Mouse (Mus musculus) heart, embryonic 12.5 days (tissue): ENCODE data around the gene Zc3h6. TPM values are rescaled to one million over a fixed set of nuclear protein-coding genes. Genes with fewer than 3 reads are reported as not detected.
A peak's percentile ranks its signal among the peaks of the same experiment; 100 is the strongest.

Source experiments
- ATAC-seq: fragments of 200-750 bp; cut with Nextera tagmentation; 2 replicates; pipeline ENCODE4 v1.8.0; 2017; ENCODE audit warnings: moderate TSS enrichment, moderate library complexity; ENCODE audit not compliant: insufficient number of reproducible peaks, low FRiP score
- H3K27ac ChIP-seq: fragments of 300-500 bp; sonication (generic); 2 replicates; pipeline ENCODE4 v1.5.1; 2016; ENCODE audit warnings: mild to moderate bottlenecking, moderate library complexity; ENCODE audit not compliant: poor library complexity, severe bottlenecking
- H3K27me3 ChIP-seq: fragments of 300-500 bp; sonication (generic); replicated peaks from 2 replicates; pipeline ENCODE4 v1.6.1; 2016; ENCODE audit warnings: mild to moderate bottlenecking, moderate library complexity
- H3K36me3 ChIP-seq: fragments of 300-500 bp; sonication (generic); 2 replicates; pipeline ENCODE4 v1.6.1; 2016; ENCODE audit warnings: mild to moderate bottlenecking, moderate library complexity
- H3K4me1 ChIP-seq: fragments of 300-500 bp; sonication (generic); replicated peaks from 2 replicates; pipeline ENCODE4 v1.6.1; 2016; ENCODE audit warnings: mild to moderate bottlenecking
- H3K4me2 ChIP-seq: fragments of 300-500 bp; sonication (generic); 2 replicates; pipeline ENCODE4 v1.6.1; 2016; ENCODE audit warnings: mild to moderate bottlenecking, moderate library complexity
- H3K4me3 ChIP-seq: fragments of 300-500 bp; sonication (generic); 2 replicates; pipeline ENCODE4 v1.5.1; 2016; ENCODE audit warnings: mild to moderate bottlenecking
- H3K9ac ChIP-seq: fragments of 300-500 bp; sonication (generic); 2 replicates; pipeline ENCODE4 v1.6.1; 2016; ENCODE audit warnings: mild to moderate bottlenecking, moderate library complexity
- H3K9me3 ChIP-seq: fragments of 300-500 bp; sonication (generic); replicated peaks from 2 replicates; pipeline ENCODE4 v1.6.1; 2016; ENCODE audit warnings: mild to moderate bottlenecking, moderate library complexity
- WGBS: fragments of 180-500 bp; shearing (Covaris S2); methylation state at CpG from one replicate; pipeline ENCODE4 v1.1.7; 2016; 5-methylcytosine and 5-hydroxymethylcytosine counted together
- microRNA-seq: library from miRNA; unstranded; fragments of <30 nt; microRNA quantifications from one replicate; pipeline ENCODE4, GENCODE M21; 2017
- polyA plus RNA-seq: library from polyadenylated mRNA; unstranded; fragments of >200 nt; fragmentation: Nextera tagmentation; extraction: Ambion mirVana; gene quantifications from 2 replicates; pipeline ENCODE4 v1.2.1, GENCODE M21; 2016

The Zc3h6 gene
- polyA plus RNA-seq, 1 experiment from 2014 or later: 1.5 TPM

DNA sequence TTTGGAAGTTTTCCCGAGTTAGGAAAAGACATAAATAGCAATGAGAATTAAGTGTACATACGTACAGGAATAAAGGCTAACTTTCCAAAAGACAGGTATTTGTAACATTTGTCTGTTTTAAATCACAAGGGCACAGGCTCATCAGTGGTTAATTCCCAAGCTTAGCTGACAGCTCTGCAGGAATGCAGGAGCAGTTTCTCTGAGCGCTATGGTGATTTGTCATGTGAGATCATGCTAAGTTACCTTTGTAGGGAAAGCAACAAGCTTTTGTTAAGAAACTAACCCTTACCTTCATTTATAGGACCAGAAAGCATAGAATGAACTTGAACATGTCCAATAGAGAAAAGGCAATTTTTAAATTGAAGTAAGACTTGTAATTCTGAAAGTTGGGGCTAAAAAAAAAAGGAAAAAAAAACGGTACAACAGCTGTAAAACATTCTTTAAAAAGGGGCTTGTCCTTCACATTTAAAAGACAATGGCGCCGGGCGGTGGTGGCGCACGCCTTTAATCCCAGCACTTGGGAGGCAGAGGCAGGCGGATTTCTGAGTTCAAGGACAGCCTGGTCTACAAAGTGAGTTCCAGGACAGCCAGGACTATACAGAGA is 94.4 kb downstream of the Zc3h6 start:
- H3K27ac ChIP-seq: no peak overlapping the region
- ATAC-seq: no peak

DNA sequence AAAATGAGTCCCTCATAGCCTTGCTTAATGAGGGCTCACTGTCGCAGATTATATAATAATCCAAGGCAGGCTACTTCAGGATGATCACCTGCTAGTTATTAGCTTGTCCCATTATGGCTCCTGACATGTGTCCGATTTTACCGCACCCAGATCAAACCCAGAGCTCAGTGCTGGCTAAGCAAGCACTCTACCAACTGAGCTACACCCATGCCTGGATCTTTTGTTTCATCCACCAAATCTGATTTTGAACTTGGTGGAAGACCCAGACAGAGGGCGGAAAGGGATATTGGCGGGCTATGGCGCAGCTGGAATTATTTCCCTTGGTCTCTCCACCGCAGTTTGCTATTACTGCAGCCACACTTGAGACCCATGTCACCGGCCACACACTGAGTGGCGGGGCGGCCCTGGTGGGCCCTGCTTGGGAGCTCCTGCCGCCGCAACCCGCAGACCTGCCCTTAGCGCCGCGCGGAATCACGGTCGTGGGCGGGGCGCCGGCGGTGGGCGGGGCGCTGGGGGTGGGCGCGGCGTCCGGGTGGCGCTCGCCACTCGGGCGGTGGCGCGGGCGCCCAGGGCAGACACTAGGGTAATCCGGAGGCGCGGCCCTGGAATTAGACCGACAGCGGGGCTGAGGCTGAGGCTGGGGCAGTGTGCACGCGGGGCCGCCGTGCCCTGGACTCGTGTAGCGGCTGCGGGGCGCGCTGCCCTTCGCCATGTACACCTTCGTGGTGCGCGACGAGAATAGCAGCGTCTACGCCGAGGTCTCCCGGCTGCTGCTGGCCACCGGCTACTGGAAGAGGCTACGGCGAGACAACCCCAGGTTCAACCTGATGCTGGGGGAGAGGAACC is 98.5 kb downstream of the Zc3h6 start, which contains the start of gene Ttl:
Gene Ttl (plus strand): TSS at position 506 of the 846 bp plus-strand sequence.
- Histone ChIP-seq H3K9ac (peak within 1 kb of the TSS; percentile 81), H3K27ac (peak within 1 kb of the TSS; percentile 29), H3K4me1 (peaks cover 11% of the 10 kb centered on the region; the same call in 1 of the 2 replicates), H3K4me2 (peak within 1 kb of the TSS; percentile 82), H3K9me3 (0 out of 2 replicates have a peak, but pooled peaks cover 3% of the 10 kb centered on the region), H3K4me3 (peak within 1 kb of the TSS; percentile 79), H3K36me3 (peaks cover 17% of the 10 kb centered on the region), H3K27me3 (no peaks in the 10 kb centered on the region)
- WGBS: 2% methylated on average over 61 of the region's 62 CpGs
- peak; percentile 94 for ATAC-seq

More for the DNA sequence above, 94.4 kb downstream of the Zc3h6 start:
- no peaks in the 10 kb centered on the region for H3K36me3 ChIP-seq
- no peak overlapping the region for H3K9ac ChIP-seq
- peaks cover 13% of the 10 kb centered on the region for H3K9me3 ChIP-seq
- WGBS: 71% methylated on average over 10 of the region's 10 CpGs
- peaks cover 4% of the 10 kb centered on the region; the same call in 1 of the 2 replicates for H3K4me1 ChIP-seq
- H3K27me3 ChIP-seq: no peaks in the 10 kb centered on the region
- H3K4me3 ChIP-seq: no peak overlapping the region
- no peak overlapping the region for H3K4me2 ChIP-seq

DNA sequence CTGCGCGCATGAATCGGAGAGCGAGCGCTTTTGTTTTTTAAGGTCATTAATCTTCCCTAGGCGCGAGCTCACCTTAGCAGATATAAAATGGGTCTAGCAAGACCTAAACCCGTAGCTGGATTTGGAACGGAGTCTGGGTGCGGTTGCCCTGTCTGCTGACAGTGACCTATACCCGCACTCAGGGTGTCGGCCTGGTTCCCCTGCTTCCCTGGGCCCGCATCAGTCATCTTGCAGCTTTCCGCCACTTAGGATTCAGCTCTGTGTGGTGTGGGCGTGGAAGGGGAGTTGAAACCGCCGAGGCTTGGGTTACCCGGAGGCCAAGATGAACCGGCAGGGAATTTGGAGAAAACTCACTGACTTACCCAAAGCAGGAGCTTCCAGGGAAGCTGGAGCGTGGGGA is 99.1 kb downstream of the Zc3h6 start:
- Histone ChIP-seq H3K36me3 (peaks cover 17% of the 10 kb centered on the region), H3K9ac (peak overlapping the region; percentile 81), H3K4me1 (peaks cover 11% of the 10 kb centered on the region; the same call in 1 of the 2 replicates), H3K4me2 (peak overlapping the region; percentile 82), H3K4me3 (peak overlapping the region; percentile 79), H3K27ac (peak overlapping the region; percentile 29; the same call in 1 of the 2 replicates), H3K27me3 (no peaks in the 10 kb centered on the region), H3K9me3 (0 out of 2 replicates have a peak, but pooled peaks cover 3% of the 10 kb centered on the region)
- peak; percentile 69; the same call in 1 of the 2 replicates for ATAC-seq
- WGBS: under 1% methylated on average over 20 of the region's 20 CpGs

Small RNAs within 50 kb of the gene (microRNA-seq; reads per million reads assigned to microRNA genes)
- gene Gm22859: not detected

Other genes starting within 250 kb of the Zc3h6 start
- 26.7 and 29.7 TPM in 2 replicates for gene Tmem87b, start 149.3 kb upstream of the Zc3h6 start, polyA plus RNA-seq
- 1.0 and 1.5 TPM in 2 replicates for gene Fbln7, start 104.4 kb upstream of the Zc3h6 start, polyA plus RNA-seq
- gene Zc3h8, start 23.3 kb upstream of the Zc3h6 start, polyA plus RNA-seq: 7.2 and 7.5 TPM in 2 replicates
- gene Gm10762, start 323 bp downstream of the Zc3h6 start, polyA plus RNA-seq: 13.5 and 15.6 TPM in 2 replicates
- gene Vinac1, start 80.8 kb downstream of the Zc3h6 start, polyA plus RNA-seq: 0.08 TPM in 1 of 2 replicates, not detected in the other
- gene Ttl, start 98.5 kb downstream of the Zc3h6 start, polyA plus RNA-seq: 7.9 and 8.3 TPM in 2 replicates
- 21.0 and 21.1 TPM in 2 replicates for gene Polr1b, start 133.6 kb downstream of the Zc3h6 start, polyA plus RNA-seq
- 16.6 and 16.9 TPM in 2 replicates for gene Chchd5, start 162.3 kb downstream of the Zc3h6 start, polyA plus RNA-seq
- gene Slc20a1, start 231.4 kb downstream of the Zc3h6 start, polyA plus RNA-seq: 45.8 and 47.5 TPM in 2 replicates